Mouse (Mus musculus) C2C12 (cell line): ENCODE measurements at regions not wholly inside any gene's neighbourhood (a gene's known extent, or its start where the extent isn't known, plus 50 kb on each side); places are given as distances from the start of the nearest gene placed in this dataset.

Experiments
- CEBPB ChIP-seq: IDR thresholded peaks from one replicate; pipeline ENCODE4 v1.6.1; 2011; ENCODE audit warnings: low read depth, mild to moderate bottlenecking, control low read depth, moderate library complexity
- CTCF ChIP-seq: IDR thresholded peaks from one replicate; pipeline ENCODE4 v1.5.1; 2011; ENCODE audit not compliant: control insufficient read depth, insufficient read depth, insufficient read length
- FOSL1 ChIP-seq: IDR thresholded peaks from one replicate; pipeline ENCODE4 v1.8.0; 2011; ENCODE audit warnings: mild to moderate bottlenecking, low read length; ENCODE audit not compliant: poor library complexity, insufficient read depth, severe bottlenecking
- MAX ChIP-seq: IDR thresholded peaks from one replicate; pipeline ENCODE4 v1.6.1; 2011; ENCODE audit warnings: mild to moderate bottlenecking, control low read depth
- MYOD1 ChIP-seq: IDR thresholded peaks from one replicate; pipeline ENCODE4 v1.6.1; 2011; ENCODE audit warnings: low read depth; ENCODE audit not compliant: control insufficient read depth, insufficient read length
- MYOG ChIP-seq: IDR thresholded peaks from one replicate; pipeline ENCODE4 v1.6.1; 2011; ENCODE audit not compliant: control insufficient read depth, insufficient read length; ENCODE audit errors: extremely low read depth
- USF1 ChIP-seq: IDR thresholded peaks from one replicate; pipeline ENCODE4 v1.6.1; 2011; ENCODE audit warnings: low read depth, mild to moderate bottlenecking, control low read depth, moderate library complexity

GRCm38 (mm10) chr5:91279464-91279863 lies 123.3 kb downstream of the Btc start:
- TF ChIP-seq USF1: no peak
- TF ChIP-seq CTCF: no peak
- TF ChIP-seq CEBPB: no peak
- no peak for TF ChIP-seq MYOD1
- no peak for TF ChIP-seq MAX
- TF ChIP-seq MYOG: no peak
- TF ChIP-seq FOSL1: no peak
